Mouse (Mus musculus): ENCODE measurements around the gene E2f2.
A peak's percentile ranks its signal among the peaks of the same experiment; 100 is the strongest.

The E2f2 gene

DNA sequence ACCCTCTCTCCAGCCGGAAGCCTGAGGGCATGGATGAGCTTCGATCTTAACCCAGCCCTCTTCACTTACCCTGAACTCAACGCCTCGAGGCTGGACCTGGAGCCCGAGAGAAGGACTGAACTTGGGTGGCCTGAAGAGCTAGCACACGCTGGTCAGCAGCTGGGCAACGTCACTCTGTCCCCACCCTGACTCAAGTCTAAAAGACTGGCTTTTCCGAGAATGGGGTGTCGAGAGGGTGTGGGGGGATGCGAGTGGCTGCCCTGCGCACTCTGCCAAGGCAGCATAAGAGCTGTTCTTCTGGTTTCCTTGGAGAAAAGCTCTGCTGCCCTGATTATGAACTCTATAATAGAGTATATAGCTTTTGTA, 27.3 kb upstream of the E2f2 start:
- no peak for DNase-seq (ENCODE audit: low spot score in 2 of 2)

DNA sequence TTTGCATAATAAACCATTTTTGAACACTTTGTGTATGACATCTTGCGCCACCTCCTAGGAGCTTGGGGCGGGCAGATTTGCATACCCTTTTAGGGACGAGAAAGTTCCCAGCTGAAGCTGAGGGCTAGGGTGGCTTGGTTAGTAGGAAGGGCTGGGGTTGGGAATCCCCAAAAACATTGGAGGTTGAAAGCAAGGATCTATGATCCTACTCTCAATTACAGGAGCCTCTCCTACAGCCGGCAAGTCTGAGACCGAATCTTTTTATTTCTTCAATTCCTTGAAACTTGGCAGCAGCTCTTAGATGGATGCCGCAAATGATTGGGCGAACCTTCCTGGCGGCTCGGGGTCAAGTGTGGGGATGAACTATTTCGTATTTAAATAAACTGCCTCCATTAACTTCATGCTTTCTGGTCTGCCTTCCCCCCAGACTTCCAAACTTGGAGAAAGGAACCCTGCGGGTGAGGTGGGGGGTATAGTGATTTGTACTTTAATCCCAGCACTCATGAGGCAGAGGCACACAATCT, 26.8 kb upstream of the E2f2 start:
- no peak for DNase-seq (ENCODE audit: low spot score in 2 of 2)

DNA sequence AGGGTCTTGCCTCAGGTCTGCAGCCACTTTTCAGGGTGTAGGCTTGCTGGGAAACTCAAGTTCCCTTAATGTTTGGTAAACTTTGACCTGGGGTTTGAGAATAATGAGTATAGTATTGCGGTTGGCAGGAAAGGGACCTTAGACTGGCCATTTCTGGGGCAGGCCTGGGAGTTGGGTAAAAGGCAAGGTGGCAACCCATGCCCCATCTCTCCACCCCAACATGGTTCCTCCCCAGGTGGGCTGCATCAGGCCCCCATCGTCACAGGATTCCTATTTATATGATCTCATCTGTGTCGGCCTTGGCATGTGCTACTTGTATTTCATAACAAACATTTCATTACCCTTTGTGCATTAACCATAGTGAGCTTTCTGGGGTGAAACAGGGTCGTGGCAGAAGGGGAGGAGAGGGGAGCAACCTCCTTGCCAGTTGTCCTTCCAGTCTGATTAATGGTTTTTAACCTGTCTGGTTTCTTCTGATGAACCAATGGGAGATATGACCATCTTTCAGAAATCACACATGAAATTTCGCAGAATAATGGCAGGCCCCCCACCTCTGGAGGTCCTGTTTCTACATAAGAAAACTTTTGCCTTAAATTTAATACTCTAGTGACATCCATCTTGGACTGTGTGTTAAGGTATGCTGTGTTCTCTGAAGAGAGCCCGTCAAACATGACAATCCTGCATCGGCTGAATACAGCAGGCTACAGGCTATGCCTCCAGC, 26.0 kb upstream of the E2f2 start:
- DNase-seq (ENCODE audit: low spot score in 2 of 2) = no peak

DNA sequence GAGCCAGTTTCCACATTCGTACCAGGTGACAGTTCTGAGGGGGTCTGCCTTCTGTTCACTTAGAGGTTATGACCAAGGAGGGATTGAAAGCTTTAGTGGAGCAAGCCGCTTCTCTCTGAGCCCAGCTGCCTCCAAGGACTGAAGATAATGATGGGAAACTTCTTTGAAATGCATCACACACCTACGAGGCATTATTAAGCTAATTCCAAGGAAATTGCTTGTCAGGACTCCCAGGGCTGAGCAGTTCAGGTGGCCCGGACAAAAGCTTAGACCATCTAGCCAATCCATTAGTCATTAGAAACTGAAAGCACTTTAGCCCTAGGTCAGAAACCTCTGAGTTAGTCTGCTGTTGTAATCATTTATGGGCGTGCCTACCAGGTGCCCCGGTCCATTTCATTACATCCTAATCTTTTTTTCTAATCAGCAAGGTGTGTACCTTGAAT, 25.5 kb upstream of the E2f2 start:
- no peak for DNase-seq (ENCODE audit: low spot score in 2 of 2)

DNA sequence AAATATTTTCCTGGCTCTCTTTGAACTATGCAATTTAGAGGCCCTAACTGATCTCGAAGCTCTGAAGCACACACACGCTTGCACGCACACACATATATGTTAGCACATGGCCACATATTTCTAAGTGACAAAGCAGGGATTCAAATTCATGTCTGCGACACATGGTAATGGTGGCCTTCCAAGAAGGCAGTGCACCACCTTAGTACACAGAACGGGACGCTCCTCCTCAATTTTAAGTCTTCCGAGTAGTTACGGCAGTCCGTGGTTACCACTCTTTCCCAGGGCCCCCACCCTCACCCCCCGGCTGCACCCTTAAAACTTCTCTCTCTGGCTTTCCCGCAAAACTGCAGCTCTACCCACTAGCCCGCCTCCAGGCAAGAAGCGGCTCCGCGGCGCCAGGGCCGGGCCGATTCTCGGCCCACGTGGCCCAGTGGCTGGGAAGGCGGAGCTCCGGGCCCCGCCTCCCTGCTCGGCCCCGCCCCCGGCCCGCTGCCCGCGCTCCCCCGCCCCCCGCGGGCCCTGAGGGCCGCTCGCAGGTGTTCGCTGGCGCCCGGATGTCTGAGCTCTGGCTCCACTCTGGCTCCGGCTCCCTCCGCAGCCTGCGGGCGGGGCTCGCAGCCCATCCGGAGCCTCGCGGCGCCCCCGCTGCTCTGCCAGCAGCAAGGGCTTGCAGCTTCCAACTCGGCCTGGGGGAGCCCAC, 24.6 kb upstream of the E2f2 start:
- peak; percentile 70 to 87 for DNase-seq (ENCODE audit: low spot score in 2 of 2)

DNA sequence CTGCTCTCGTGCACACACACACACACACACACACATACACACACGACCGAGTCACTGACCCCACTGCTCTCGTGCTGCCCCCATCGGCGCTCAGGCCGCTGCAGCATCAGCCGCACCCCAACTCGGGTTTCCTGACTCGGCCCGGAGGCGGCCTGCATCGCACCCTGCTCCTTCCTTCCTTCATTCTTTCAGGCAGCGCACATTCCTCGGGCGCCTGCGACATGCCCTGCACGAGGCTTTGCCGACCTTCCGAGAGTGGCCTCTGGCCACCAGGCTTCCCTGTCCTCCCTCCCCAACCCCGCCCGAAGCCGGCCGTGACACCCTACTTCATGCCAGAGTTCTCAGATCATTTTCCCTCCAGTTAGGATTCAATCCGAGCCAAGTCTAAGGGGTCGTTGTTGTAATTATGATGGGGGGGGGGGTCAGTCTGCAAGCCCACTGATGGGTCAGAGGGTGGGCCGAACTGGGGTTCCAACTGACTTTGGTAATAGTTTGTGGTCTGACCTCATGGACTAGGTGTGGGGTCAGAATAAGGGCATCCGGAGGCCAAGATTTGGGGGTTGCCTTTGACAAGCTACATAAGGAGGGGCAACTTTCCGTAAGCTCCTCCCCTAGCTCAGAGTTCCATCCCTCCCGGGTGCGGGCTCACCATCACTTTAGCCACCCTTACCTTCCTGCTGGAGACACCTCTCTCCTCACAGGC, 23.7 kb upstream of the E2f2 start:
- DNase-seq (ENCODE audit: low spot score in 2 of 2) = peak in 1 of 2 experiments; percentile 23

DNA sequence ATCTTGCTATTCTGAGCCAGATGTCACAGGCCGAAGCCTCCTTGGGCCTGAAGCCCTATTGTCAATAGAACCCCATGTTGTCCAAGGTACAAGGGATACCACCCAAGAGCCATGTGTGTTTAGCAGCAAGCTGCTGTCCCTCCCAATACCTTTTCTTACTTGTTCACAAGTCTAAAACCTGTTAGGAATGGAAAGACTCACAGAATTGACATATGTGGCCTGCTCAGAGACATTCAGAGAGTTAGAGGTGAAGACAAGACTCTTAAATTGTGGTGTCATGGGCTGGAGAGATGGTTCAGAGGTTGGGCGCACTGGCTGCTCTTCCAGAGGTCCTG, 23.2 kb upstream of the E2f2 start:
- no peak for DNase-seq (ENCODE audit: low spot score in 2 of 2)

DNA sequence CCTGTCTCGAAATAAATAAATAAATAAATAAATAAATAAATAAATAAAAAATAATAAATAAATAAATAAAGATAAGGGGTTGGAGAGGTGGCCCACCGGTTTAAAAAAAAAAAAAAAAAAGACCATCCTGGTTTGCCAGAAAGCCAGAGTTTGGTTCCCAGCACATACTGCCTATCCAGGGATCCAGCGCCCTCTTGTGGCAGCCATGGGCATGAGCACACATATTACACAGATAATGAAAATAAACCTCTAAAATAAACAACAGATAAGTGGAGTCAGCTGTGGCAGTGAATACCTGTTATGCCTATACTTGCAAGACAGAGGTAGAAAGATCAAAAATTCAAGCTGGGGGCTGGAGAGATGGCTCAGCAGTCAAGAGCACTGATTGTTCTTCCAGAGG, 22.5 kb upstream of the E2f2 start:
- DNase-seq (ENCODE audit: low spot score in 2 of 2) = peak in 1 of 2 experiments; percentile 59

DNA sequence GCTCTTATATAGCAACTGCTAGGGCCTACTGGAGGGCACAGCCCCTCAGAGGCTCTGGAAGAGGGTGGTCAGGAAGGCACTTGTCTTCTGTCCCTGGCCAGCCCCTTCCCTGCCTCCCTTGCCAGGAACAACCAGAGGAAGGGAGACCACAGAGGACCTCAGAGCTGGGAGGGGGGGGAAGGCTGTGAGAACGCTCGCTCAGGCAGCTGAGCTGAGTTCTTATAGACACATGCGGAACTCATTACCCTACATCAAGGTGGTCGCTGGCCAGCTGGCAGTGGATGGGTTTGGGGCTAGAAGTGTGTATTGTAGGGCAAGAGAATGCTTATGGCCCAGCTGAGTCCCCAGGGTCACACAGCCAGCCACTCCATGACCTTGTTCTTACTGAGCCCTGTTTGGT, 21.6 kb upstream of the E2f2 start:
- DNase-seq (ENCODE audit: low spot score in 2 of 2) = no peak

DNA sequence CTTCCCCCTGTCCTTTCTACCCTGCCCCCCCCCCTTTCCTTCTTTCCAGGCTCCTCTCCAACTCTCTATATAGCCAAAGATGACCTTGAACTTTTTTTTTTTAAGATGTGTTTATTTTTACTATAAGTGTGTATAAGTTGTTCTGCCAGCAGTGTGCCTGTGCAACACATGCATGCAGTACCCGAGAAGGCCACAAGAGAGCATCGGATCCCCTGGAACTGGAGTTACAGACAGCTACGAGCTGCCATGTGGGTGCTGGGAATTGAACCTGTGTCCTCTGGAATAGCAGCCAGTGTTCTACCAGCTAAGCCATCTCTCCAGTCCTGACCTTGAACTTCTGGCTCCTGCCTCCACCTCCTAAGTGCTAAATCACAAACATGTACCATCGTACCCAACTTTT, 19.4 kb upstream of the E2f2 start:
- DNase-seq (ENCODE audit: low spot score in 2 of 2) = no peak

DNA sequence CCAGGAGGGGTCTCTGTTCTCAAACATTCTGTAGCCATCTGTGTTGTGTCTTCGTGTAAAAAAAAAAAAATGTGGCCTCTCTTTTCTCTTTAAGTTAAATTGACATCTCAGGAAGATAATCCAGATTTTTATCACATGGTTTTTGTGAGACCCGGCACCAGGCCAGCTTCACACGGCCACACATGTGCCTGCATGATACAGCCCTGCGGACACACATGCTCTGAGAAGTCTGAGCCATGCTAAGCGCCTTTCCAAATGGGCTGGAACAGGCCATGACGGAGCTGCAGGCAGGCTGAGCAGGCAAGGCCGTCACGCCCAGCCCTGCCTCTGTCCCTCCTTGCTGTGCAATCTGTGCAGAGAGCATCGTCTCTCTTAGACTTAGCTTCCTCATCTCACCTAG, 17.7 kb upstream of the E2f2 start:
- DNase-seq (ENCODE audit: low spot score in 2 of 2) = no peak

DNA sequence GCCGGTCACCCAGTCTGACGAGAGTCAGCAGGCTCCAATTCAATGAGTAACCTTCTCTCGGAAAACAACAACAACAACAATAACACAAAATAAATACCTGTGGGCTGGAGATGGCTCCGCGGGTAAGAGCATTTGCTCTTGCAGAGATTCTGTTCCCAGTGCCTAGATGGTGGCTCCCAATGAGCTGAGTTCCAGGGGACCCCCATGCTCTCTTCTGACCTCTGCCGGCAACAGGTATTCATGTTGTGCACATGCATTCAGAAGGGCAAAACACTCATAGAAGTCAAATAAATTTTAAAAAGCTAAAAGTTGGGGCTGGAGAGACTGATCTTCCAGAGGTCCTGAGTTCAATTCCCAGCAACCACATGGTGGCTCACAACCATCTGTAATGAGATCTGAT, 13.7 kb upstream of the E2f2 start:
- DNase-seq (ENCODE audit: low spot score in 2 of 2) = no peak

DNA sequence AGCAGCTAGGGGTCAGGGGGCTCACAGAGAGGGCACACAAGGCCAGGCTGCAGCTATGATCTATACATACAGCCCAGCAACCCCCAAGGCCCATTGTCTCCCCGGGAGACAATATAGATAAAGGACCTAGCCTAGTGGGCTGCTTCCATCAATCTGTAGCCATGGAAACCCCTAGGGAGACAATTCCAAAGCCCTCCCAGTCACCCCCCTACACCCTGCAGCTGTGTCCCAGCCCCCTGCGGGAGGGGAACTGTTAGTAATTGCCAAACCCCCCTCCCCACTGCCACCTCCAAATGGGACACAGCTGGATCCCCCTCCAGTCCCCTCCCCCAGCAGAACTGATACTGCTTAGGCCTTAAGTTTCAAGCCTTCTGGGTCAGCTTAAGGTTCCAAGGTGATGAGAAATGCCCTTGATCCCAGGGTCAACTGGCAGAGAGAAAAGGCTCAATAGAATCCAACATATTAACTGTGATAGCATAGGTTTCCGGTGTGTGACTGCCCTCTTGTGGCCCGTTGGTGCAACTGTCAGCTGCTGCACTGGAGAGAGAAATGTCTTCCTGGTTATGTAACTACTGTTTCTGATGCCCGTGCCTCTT, 12.3 kb upstream of the E2f2 start:
- DNase-seq (ENCODE audit: low spot score in 2 of 2) = peak; percentile 62 to 80

DNA sequence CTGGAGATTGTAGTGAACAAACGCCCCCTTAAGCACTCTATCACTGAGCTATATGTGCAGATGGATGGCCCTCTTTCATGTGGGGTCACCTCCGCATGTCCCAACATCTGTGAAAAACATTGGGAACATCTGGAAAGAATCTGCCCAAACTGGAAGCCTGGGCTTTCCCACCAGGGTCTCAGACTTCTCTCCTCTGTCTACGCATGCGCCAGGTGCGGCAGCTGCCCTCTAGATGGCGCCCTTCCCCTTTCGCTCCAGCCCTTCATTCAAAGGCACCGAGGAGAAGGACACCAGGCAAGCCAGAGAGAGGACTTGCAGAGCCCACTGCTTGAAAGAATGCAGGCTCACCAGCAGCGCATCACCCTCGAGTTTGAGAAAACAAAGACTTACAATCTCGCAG, 8.7 kb upstream of the E2f2 start:
- DNase-seq (ENCODE audit: low spot score in 2 of 2) = peak; percentile 84 to 90

DNA sequence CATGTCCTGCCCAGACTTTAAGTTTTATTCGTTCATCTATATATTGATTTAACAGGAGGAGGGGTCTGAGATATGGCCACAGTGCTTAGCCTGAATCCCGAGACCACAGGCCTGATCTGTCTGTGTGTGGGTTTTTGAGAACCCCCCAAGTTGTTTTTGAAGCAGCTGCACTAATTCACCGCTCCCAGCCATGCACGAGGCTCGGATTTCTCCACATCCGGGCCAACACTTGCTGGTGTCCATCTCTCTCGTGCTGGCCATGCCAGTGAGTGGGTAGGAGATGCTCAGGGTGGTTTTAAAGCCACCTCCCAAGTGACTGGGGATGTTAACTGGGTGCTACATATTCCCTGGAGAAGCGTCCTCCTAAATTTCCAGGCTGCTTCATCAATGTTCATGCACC, 7.2 kb upstream of the E2f2 start:
- no peak for DNase-seq (ENCODE audit: low spot score in 2 of 2)

DNA sequence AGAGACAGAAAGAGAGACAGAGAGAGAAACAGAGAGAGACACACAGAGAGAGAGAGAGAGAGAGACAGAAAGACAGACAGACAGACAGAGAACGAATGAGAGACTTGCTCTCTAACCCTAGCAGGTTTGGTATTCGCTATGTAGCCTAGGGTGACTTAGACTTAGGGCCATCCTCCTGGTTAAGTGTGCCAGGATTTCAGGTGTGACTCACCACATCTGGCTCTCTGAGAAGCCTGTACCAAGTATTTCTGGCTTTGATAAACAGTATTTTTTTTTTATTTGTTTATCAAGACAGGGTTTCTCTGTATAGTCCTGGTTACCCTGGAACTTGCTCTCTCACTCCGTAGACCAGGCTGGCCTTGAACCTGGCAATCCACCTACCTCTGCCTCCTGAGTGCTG, 4.5 kb upstream of the E2f2 start:
- DNase-seq (ENCODE audit: low spot score in 2 of 2) = no peak

DNA sequence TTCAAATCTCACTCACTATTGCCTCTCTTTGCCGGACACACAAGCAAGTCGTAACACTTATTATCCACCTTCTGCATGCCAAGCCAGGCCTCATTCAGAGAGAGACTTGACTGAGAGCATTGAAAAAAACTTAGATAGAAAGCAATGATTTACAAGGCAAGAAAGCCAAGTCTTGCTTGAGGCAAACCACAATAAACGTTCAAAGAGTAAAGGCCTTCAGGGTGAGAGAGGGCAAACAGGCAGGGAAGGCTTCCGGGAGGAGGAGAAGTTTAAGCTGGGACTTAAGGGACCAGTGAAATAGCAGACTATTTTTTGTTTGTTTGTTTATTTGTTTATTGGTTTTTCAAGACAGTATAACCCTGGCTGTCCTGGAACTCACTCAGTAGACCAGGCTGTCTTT, 1.8 kb upstream of the E2f2 start:
- no peak for DNase-seq (ENCODE audit: low spot score in 2 of 2)

DNA sequence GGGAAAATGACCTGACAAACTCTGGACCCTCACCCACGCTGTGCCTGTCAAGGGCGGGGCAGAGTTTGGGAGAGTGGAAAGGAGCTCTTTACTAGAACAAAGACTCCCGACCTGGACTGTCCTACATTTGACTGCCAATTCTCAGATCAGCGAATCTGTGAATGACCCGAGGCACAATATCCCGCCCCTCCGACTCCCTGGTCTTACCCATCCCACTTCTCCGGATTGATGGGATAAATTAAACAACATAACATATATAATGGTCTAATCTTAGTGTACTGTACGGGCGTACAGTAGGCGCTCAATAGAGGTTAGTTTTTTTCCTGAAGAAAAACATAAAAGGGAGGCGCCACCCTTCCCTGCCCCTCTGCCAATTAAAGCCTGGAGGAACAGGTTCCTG, 739 bp upstream of the E2f2 start:
- DNase-seq (ENCODE audit: low spot score in 2 of 2) = no peak

DNA sequence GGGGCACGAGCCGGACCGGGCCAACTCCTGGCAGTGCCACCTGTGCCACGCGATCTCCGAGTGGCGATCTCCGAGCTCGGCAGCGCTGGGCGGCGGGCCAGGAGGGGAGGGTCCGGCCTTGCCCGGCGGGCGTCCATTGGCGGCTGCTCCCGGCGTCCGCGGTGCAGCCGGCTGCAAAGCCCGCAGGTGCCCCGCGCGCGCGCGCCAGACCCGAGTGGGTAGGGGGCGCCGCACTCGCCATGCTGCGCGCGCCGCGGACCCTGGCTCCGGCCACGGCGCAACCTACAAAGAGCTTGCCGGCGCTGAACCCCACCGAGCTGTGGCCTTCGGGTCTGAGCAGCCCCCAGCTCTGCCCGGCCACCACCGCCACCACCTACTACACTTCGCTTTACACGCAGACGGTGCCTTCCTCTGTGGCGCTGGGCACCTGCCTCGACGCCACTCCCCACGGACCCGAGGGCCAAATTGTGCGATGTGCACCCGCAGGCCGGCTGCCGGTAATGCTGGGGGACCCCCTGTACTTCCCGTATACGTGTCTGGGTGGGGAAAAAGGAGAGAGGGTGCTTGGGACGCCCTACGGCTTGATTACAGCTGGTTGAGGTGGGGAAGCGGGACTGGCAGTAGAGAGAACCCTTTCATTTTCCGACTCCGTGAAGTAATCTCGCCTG, 482 bp downstream of the E2f2 start:
- DNase-seq (ENCODE audit: low spot score in 2 of 2) = no peak

DNA sequence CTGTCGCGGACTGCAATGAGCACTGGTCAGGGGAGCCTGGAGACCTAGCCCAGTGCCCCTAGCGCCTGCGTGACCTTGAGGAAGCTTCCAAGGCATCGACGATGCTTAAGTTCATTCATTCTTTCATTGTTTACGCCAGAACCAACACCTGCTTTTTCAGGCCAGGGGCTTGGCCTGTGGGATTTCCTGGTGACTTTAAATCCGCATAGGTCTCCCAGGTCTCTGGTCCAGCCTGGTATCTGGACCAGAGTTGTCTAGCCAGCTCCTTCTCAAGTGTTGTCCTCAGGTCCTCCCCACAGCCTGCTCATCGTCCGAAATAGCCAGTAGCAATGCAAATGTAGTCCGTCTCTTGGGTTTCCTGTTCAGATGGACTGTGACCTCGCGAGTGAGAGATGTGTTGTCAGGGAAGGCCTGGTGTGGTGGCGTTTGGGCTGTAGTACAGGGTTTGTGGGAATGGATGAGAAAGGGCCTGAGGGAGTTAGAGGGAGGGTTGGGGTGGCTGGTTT, 1.1 kb downstream of the E2f2 start:
- DNase-seq (ENCODE audit: low spot score in 2 of 2) = peak in 1 of 2 experiments; percentile 24

Data from natural killer cell, adult 2 months (primary cell).